Mouse (Mus musculus): ENCODE data around the gene Zfp352.
"Not testable (repeated sequence)": the region's sequence is repeated elsewhere in the genome, so short reads cannot be mapped to it uniquely, and the experiment has no call there.

Zfp352 gene

GRCm38 (mm10) chr4:90218520-90218919 is at the start of gene Zfp352:
TSS of gene Zfp352 (plus strand) at chr4:90218820.
- no peak for DNase-seq (ENCODE audit: low spot score)

GRCm38 (mm10) chr4:90170890-90171483 is 47.6 kb upstream of the Zfp352 start:
- no peak for DNase-seq (ENCODE audit: low spot score)

- DNase-seq (ENCODE audit: low spot score): no peak
Measured at GRCm38 (mm10) chr4:90174036-90174435, 44.6 kb upstream of the Zfp352 start.

GRCm38 (mm10) chr4:90203421-90203820 is 15.2 kb upstream of the Zfp352 start:
- DNase-seq (ENCODE audit: low spot score): no peak

GRCm38 (mm10) chr4:90211475-90211874 is 7.1 kb upstream of the Zfp352 start:
- no peak for DNase-seq (ENCODE audit: low spot score)

- no peak for DNase-seq (ENCODE audit: low spot score)
Measured at GRCm38 (mm10) chr4:90212076-90212475, 6.5 kb upstream of the Zfp352 start.

GRCm38 (mm10) chr4:90235646-90236045 is 17.0 kb downstream of the Zfp352 start:
- not testable (repeated sequence) for DNase-seq (ENCODE audit: low spot score)

GRCm38 (mm10) chr4:90269781-90270180 is 51.2 kb downstream of the Zfp352 start:
- no peak for DNase-seq (ENCODE audit: low spot score)

All from spleen, adult 12 weeks (tissue).